Mouse (Mus musculus): ENCODE measurements around the gene Dctn3. TPM values are rescaled to one million over a fixed set of nuclear protein-coding genes. Genes with fewer than 3 reads are reported as not detected.

The Dctn3 gene
- polyA plus RNA-seq, 1 experiment from 2014 or later = 317 TPM

- H3K9me3 ChIP-seq = no peaks in the 10 kb centered on the region
- peak overlapping the region; percentile 6; the same call in 1 of the 2 replicates for H3K4me2 ChIP-seq
- no peaks in the 10 kb centered on the region for H3K36me3 ChIP-seq
- peak; percentile 72 for ATAC-seq (ENCODE audit: low read depth)
- peak overlapping the region; percentile 75 for H3K27ac ChIP-seq (replicated peaks)
- H3K9ac ChIP-seq = peak overlapping the region; percentile 52
- no peaks in the 10 kb centered on the region for H3K27me3 ChIP-seq
- 27% methylated on average over 13 of the region's 13 CpGs for WGBS
- H3K4me1 ChIP-seq (replicated peaks) = peaks cover 92% of the 10 kb centered on the region
- no peak overlapping the region for H3K4me3 ChIP-seq
Measured at GRCm38 (mm10) chr4:41677006-41677629, 45.9 kb downstream of the Dctn3 start.

- no peaks in the 10 kb centered on the region for H3K9me3 ChIP-seq
- 74% methylated on average over 17 of the region's 17 CpGs for WGBS
- no peaks in the 10 kb centered on the region for H3K27me3 ChIP-seq
- no peak overlapping the region for H3K4me3 ChIP-seq
- H3K27ac ChIP-seq (replicated peaks) = peak overlapping the region; percentile 75
- ATAC-seq (ENCODE audit: low read depth) = no peak
- no peaks in the 10 kb centered on the region for H3K36me3 ChIP-seq
- H3K4me2 ChIP-seq = no peak overlapping the region; the same call in 1 of the 2 replicates
- H3K4me1 ChIP-seq (replicated peaks) = peaks cover 94% of the 10 kb centered on the region
- H3K9ac ChIP-seq = peak overlapping the region; percentile 52
Measured at GRCm38 (mm10) chr4:41676248-41677005, 46.5 kb downstream of the Dctn3 start.

- WGBS = 40% methylated on average over 19 of the region's 19 CpGs
- Histone ChIP-seq H3K27ac (replicated peaks) (peak overlapping the region; percentile 30; the same call in 1 of the 2 replicates), H3K9me3 (no peaks in the 10 kb centered on the region), H3K9ac (no peak overlapping the region; the same call in 1 of the 2 replicates), H3K4me2 (no peak overlapping the region), H3K27me3 (no peaks in the 10 kb centered on the region), H3K36me3 (peaks cover 19% of the 10 kb centered on the region; the same call in 1 of the 2 replicates), H3K4me3 (no peak overlapping the region), H3K4me1 (replicated peaks) (peaks cover 79% of the 10 kb centered on the region)
- no peak for ATAC-seq (ENCODE audit: low read depth)
Measured at GRCm38 (mm10) chr4:41673186-41673585, 49.8 kb downstream of the Dctn3 start.

GRCm38 (mm10) chr4:41672522-41672963 lies 50.4 kb downstream of the Dctn3 start:
- WGBS = 32% methylated on average over 8 of the region's 8 CpGs
- H3K4me2 ChIP-seq = peak overlapping the region; percentile 11; the same call in 1 of the 2 replicates
- no peaks in the 10 kb centered on the region for H3K27me3 ChIP-seq
- H3K4me3 ChIP-seq = no peak overlapping the region
- H3K27ac ChIP-seq (replicated peaks) = peak overlapping the region; percentile 65; the same call in 1 of the 2 replicates
- peak overlapping the region; percentile 50 for H3K9ac ChIP-seq
- no peaks in the 10 kb centered on the region for H3K9me3 ChIP-seq
- H3K36me3 ChIP-seq = peaks cover 19% of the 10 kb centered on the region; the same call in 1 of the 2 replicates
- H3K4me1 ChIP-seq (replicated peaks) = peaks cover 73% of the 10 kb centered on the region
- ATAC-seq (ENCODE audit: low read depth) = no peak

GRCm38 (mm10) chr4:41671963-41672480 lies 50.9 kb downstream of the Dctn3 start:
- Histone ChIP-seq H3K4me3 (no peak overlapping the region), H3K9me3 (no peaks in the 10 kb centered on the region), H3K9ac (peak overlapping the region; percentile 50), H3K4me1 (replicated peaks) (peaks cover 68% of the 10 kb centered on the region), H3K36me3 (peaks cover 19% of the 10 kb centered on the region; the same call in 1 of the 2 replicates), H3K27ac (replicated peaks) (peak overlapping the region; percentile 65; the same call in 1 of the 2 replicates), H3K27me3 (no peaks in the 10 kb centered on the region), H3K4me2 (peak overlapping the region; percentile 11; the same call in 1 of the 2 replicates)
- WGBS = 7% methylated on average over 8 of the region's 8 CpGs
- ATAC-seq (ENCODE audit: low read depth) = peak; percentile 51

- no peak overlapping the region for H3K4me2 ChIP-seq
Measured at GRCm38 (mm10) chr4:41671500-41671899, 51.5 kb downstream of the Dctn3 start.

GRCm38 (mm10) chr4:41670836-41671235 lies 52.1 kb downstream of the Dctn3 start:
- no peak overlapping the region for H3K9ac ChIP-seq
- peaks cover 26% of the 10 kb centered on the region; the same call in 1 of the 2 replicates for H3K36me3 ChIP-seq
- H3K4me2 ChIP-seq = no peak overlapping the region
- no peaks in the 10 kb centered on the region for H3K27me3 ChIP-seq
- H3K4me3 ChIP-seq = no peak overlapping the region
- H3K9me3 ChIP-seq = no peaks in the 10 kb centered on the region
- H3K4me1 ChIP-seq (replicated peaks) = peaks cover 56% of the 10 kb centered on the region
- no peak for ATAC-seq (ENCODE audit: low read depth)
- H3K27ac ChIP-seq (replicated peaks) = no peak overlapping the region
- WGBS = 77% methylated on average over 18 of the region's 18 CpGs

More at GRCm38 (mm10) chr4:41671500-41671899, 51.5 kb downstream of the Dctn3 start:
- Histone ChIP-seq H3K4me3 (no peak overlapping the region), H3K27ac (replicated peaks) (0 out of 2 replicates have a peak overlapping the region, but pooled peaks have one; percentile 65), H3K9ac (peak overlapping the region; percentile 50), H3K4me1 (replicated peaks) (peaks cover 62% of the 10 kb centered on the region), H3K36me3 (peaks cover 22% of the 10 kb centered on the region; the same call in 1 of the 2 replicates), H3K9me3 (no peaks in the 10 kb centered on the region), H3K27me3 (no peaks in the 10 kb centered on the region)
- WGBS = 46% methylated on average over 5 of the region's 5 CpGs
- peak; percentile 14; the same call in 1 of the 2 replicates for ATAC-seq (ENCODE audit: low read depth)

- WGBS = 78% methylated on average over 11 of the region's 11 CpGs
- H3K27me3 ChIP-seq = no peaks in the 10 kb centered on the region
- peaks cover 56% of the 10 kb centered on the region for H3K4me1 ChIP-seq (replicated peaks)
- no peaks in the 10 kb centered on the region for H3K9me3 ChIP-seq
- peaks cover 26% of the 10 kb centered on the region; the same call in 1 of the 2 replicates for H3K36me3 ChIP-seq
- H3K9ac ChIP-seq = no peak overlapping the region
- no peak for ATAC-seq (ENCODE audit: low read depth)
- H3K27ac ChIP-seq (replicated peaks) = no peak overlapping the region
- H3K4me2 ChIP-seq = no peak overlapping the region
- no peak overlapping the region for H3K4me3 ChIP-seq
Measured at GRCm38 (mm10) chr4:41666646-41667045, 56.3 kb downstream of the Dctn3 start.

- peaks cover 54% of the 10 kb centered on the region for H3K4me1 ChIP-seq (replicated peaks)
- no peak overlapping the region for H3K4me2 ChIP-seq
- H3K27ac ChIP-seq (replicated peaks) = peak overlapping the region; percentile 9
- 8% methylated on average over 6 of the region's 8 CpGs for WGBS
- no peaks in the 10 kb centered on the region for H3K27me3 ChIP-seq
- no peaks in the 10 kb centered on the region for H3K9me3 ChIP-seq
- peak overlapping the region; percentile 26; the same call in 1 of the 2 replicates for H3K9ac ChIP-seq
- no peak overlapping the region for H3K4me3 ChIP-seq
- ATAC-seq (ENCODE audit: low read depth) = no peak
- peaks cover 18% of the 10 kb centered on the region; the same call in 1 of the 2 replicates for H3K36me3 ChIP-seq
Measured at GRCm38 (mm10) chr4:41665009-41665675, 57.8 kb downstream of the Dctn3 start.

Measured in neural tube, embryonic 13.5 days (tissue).